Mouse (Mus musculus) gastrocnemius, postnatal 25 days (tissue): ENCODE results near the gene Gm5849. TPM values are rescaled to one million over a fixed set of nuclear protein-coding genes. Genes with fewer than 3 reads are reported as not detected.
"Not testable (repeated sequence)": the region's sequence is repeated elsewhere in the genome, so short reads cannot be mapped to it uniquely, and the experiment has no call there.

ENCODE experiments used
- DNase-seq: peaks from one replicate; pipeline ENCODE4 v3.0.0; 2022
- long read RNA-seq, 2 experiments: library from polyadenylated mRNA; stranded (forward); transcript quantifications; one replicate each; pipeline ENCODE4 v2.0.0; 2021
- total RNA-seq, 2 experiments: library from RNA; stranded (reverse); gene quantifications; 1 replicate in 1 of 2; 2 replicates in 1 of 2; pipeline ENCODE4 v1.2.3; 2021

Gm5849 gene
- not detected for total RNA-seq
- long read RNA-seq, experiment 1 = 0 reads
- long read RNA-seq, experiment 2 = 0 reads

DNA sequence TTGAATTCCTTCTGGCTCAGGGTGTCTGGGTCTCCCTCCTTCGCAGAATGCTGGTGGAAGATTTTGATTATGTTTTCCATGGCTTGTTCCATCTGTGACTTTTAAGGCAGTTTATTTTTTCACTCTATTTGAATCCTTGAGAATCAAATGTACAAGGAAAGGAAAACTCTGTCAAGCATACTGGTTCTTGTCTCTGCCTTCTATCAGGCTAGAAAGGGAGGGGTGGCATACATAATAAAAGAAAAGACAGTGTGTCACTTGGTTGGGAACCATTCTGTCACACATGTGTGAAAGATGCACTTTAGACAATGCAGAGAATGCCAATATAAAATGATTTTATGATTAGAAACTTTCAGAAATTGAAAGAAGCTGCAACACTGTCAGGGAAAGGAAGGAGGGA, at the start of gene Gm5849:
Gm5849 (minus strand) TSS at position 101 of the 400 bp plus-strand sequence.
- not testable (repeated sequence) for DNase-seq

DNA sequence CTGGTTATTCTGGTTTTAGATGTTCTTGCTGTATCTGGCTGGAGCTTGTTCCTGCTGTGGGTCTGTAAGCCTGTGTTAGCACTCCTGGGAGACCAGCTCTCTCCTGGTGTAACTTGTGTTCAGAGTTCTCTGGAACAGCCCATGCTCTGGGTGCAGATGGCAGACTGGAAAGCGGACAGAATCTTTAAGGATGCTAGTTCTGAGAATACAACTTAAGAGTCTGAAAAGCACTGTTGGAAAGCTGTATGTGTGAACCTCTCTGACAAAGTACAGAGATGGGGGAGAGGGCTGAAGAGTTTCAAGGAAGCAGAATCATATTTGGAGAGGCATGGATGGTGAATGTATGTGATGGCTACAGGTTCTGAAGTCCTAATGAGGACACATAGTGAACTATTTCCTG, 28.0 kb downstream of the Gm5849 start:
- DNase-seq = no peak

DNA sequence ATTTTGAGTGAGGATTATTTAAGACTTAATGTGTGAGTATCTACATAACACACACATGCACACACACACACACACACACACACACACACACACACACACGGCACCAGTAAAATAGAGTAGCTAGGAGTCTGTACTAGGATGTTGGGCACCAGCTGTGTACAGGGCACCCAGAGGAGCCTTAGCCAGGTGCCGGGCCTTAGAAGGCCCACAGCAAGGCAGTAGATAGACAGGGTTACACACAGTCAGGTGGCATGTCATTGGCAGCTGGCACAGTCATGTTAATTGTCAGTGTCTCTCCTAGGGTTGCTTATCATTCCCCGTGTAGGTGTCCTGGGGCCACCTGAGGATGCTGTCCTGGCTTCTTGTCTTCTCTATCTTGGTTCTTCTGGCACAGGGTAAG, 51.1 kb downstream of the Gm5849 start, which contains the start of gene Pglyrp4:
Pglyrp4 (plus strand) TSS at position 301 of the 400 bp plus-strand sequence.
- no peak for DNase-seq

Other genes with a start within 250 kb of the Gm5849 start
- gene S100a16, start 240.6 kb downstream of the Gm5849 start, total RNA-seq = 10 to 100 TPM; 62.7 to 69.8 TPM
- not detected for gene S100a3, start 217.3 kb downstream of the Gm5849 start, total RNA-seq
- gene S100a2, start 187.6 kb downstream of the Gm5849 start, total RNA-seq = not detected
- gene Gm42674, start 176.0 kb downstream of the Gm5849 start, total RNA-seq = not detected
- gene S100a4, start 174.1 kb downstream of the Gm5849 start, total RNA-seq = 10 to 100 TPM; 11.3 to 23.2 TPM
- gene S100a5, start 169.4 kb downstream of the Gm5849 start, total RNA-seq = not detected
- 100 to 1,000 TPM in 1 of 2 experiments, 10 to 100 TPM in 1; 65.8 to 112 TPM for gene S100a6, start 165.0 kb downstream of the Gm5849 start, total RNA-seq
- gene S100a7a, start 123.9 kb downstream of the Gm5849 start, total RNA-seq = under 1 TPM; 0.20 to 0.43 TPM
- gene S100a8, start 108.9 kb downstream of the Gm5849 start, total RNA-seq = not detected
- gene S100a9, start 82.2 kb downstream of the Gm5849 start, total RNA-seq = under 1 TPM in 1 of 2 experiments, not detected in 1; 0.59 TPM
- gene Pglyrp4, start 51.0 kb downstream of the Gm5849 start, total RNA-seq = not detected